Mouse (Mus musculus) neural tube, embryonic 14.5 days (tissue): ENCODE measurements around the gene Eml4. TPM values are rescaled to one million over a fixed set of nuclear protein-coding genes. Genes with fewer than 3 reads are reported as not detected.

Source experiments
- ATAC-seq: fragments of 200-750 bp; cut with Nextera tagmentation; 2 replicates; pipeline ENCODE4 v1.8.0; 2017; ENCODE audit warnings: low read depth, mild to moderate bottlenecking, moderate TSS enrichment, moderate library complexity
- H3K27ac ChIP-seq: fragments of 300-500 bp; sonication (generic); 2 replicates; pipeline ENCODE4 v1.5.1; 2014; ENCODE audit warnings: low read depth, mild to moderate bottlenecking, control low read depth, low read length, moderate library complexity, mixed read lengths
- H3K27me3 ChIP-seq: fragments of 300-500 bp; sonication (generic); 2 replicates; pipeline ENCODE4 v1.6.1; 2014; ENCODE audit warnings: low read length; ENCODE audit not compliant: control insufficient read depth, insufficient read depth
- H3K36me3 ChIP-seq: fragments of 300-500 bp; sonication (generic); 2 replicates; pipeline ENCODE4 v1.6.1; 2014; ENCODE audit warnings: low read length, mixed read lengths; ENCODE audit not compliant: control insufficient read depth, insufficient read depth
- H3K4me1 ChIP-seq: fragments of 300-500 bp; sonication (generic); 2 replicates; pipeline ENCODE4 v1.6.1; 2014; ENCODE audit warnings: low read length; ENCODE audit not compliant: control insufficient read depth, insufficient read depth
- H3K4me2 ChIP-seq: fragments of 300-500 bp; sonication (generic); 2 replicates; pipeline ENCODE4 v1.6.1; 2014; ENCODE audit warnings: mild to moderate bottlenecking, low read depth, low read length, control low read depth
- H3K4me3 ChIP-seq: fragments of 300-500 bp; sonication (generic); 2 replicates; pipeline ENCODE4 v1.5.1; 2014; ENCODE audit warnings: low read depth, low read length, control low read depth, mixed read lengths
- H3K9ac ChIP-seq: fragments of 300-500 bp; sonication (generic); replicated peaks from 2 replicates; pipeline ENCODE4 v1.6.1; 2014; ENCODE audit warnings: low read depth, mild to moderate bottlenecking, control low read depth, low read length, mixed read lengths
- H3K9me3 ChIP-seq: fragments of 300-500 bp; sonication (generic); 2 replicates; pipeline ENCODE4 v1.6.1; 2016; ENCODE audit warnings: low read length; ENCODE audit not compliant: control insufficient read depth
- WGBS: fragments of 180-500 bp; shearing (Covaris S2); extraction: QIAGEN DNeasy Blood & Tissue Kit; methylation state at CpG from one replicate; pipeline ENCODE4 v1.1.7; 2014; 5-methylcytosine and 5-hydroxymethylcytosine counted together
- polyA plus RNA-seq: library from polyadenylated mRNA; unstranded; fragments of >200 nt; fragmentation: Nextera tagmentation; extraction: Ambion mirVana; gene quantifications from 2 replicates; pipeline ENCODE4 v1.2.1, GENCODE M21; 2014

Eml4 gene
- polyA plus RNA-seq, 1 experiment from 2014 or later = 36.2 TPM

DNA sequence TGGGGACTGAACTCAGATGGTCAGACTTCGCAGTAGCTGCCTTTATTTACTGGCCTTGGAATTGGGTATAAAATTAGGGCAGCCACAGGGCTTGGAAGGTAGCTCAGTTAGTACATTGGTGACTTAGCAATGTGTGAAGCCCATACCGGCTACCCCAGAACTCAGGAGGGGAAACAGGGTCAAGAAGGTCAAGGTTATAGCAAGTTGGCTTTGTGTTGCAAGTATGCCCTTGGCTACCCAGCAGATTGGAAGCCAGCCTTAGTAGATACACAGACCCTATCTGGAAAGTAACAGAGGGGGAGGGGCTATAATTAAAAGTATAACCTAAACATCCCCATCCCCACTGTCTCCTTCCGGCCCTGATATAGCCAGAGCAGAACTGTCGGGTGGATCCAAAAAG, 171.2 kb downstream of the Eml4 start:
- WGBS = 89% methylated on average over 4 of the region's 4 CpGs
- H3K27me3 ChIP-seq = no peaks in the 10 kb centered on the region
- ATAC-seq = no peak
- H3K27ac ChIP-seq = no peak overlapping the region
- no peak overlapping the region for H3K9ac ChIP-seq
- peaks cover 9% of the 10 kb centered on the region; the same call in 1 of the 2 replicates for H3K4me1 ChIP-seq
- no peaks in the 10 kb centered on the region for H3K9me3 ChIP-seq
- H3K4me3 ChIP-seq = no peak overlapping the region
- no peak overlapping the region for H3K4me2 ChIP-seq
- no peaks in the 10 kb centered on the region for H3K36me3 ChIP-seq

DNA sequence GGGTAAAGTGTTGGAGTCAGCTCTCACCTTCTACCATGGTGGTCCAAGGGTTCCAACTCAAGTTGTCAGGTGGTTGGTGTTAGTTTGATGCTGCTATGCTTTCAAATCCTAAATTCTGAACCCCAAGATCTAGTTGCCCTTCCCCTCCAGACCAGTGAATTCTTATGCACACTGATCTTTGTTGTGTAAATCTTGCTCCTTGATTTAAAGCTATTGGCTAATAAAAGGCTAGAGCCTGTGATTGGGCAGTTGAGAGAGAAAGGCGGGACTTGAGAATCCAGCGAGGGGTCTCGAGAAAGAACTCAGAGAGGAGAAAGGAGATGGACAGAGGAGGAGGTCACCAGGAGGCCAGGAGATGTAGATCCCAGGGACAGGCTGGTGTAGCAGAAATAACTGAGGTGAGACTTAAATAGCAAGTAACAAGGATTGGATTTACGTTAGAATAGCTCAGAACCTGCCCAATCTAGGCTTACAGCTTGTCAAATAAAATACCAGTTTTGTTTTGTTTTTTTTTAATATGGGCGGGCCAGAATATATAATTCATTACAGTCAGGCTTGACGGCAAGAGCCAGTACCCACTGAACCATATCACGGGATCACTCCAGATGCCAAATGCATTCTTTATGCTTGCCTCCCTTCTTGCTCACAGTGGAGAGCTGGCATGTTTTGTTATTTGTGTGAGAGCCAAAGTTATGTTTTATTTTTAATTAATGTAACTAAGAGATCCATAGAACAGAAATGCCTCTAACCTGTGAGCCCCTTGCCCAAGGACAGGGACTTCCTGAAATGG, 172.1 kb downstream of the Eml4 start:
- 57% methylated on average over 7 of the region's 7 CpGs for WGBS
- no peak for ATAC-seq

DNA sequence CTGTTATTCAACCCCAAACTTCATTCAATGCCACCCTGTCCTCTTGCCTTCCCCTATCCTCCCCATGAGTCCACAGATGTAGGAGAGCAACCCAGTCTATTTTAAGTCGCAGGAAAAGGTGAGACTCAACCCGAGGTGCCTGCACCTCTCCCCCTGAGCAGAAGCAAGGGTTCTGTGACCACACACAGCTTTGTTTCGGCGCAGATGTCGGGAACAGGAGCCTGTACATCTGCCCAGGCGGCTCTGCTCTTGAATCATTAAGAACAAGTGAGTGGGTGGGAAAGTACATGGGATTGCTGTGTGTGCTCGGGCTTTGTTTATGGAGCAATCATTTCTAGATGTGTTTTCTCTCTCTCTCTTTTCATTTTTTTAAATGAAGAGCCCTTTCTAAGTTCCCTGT, 174.0 kb downstream of the Eml4 start:
- Histone ChIP-seq H3K4me3 (no peak overlapping the region), H3K9ac (no peak overlapping the region), H3K36me3 (no peaks in the 10 kb centered on the region), H3K4me1 (peaks cover 14% of the 10 kb centered on the region), H3K27ac (no peak overlapping the region), H3K4me2 (no peak overlapping the region), H3K9me3 (no peaks in the 10 kb centered on the region), H3K27me3 (no peaks in the 10 kb centered on the region)
- ATAC-seq = no peak
- 19% methylated on average over 7 of the region's 7 CpGs for WGBS

More for the DNA sequence above, 172.1 kb downstream of the Eml4 start:
- Histone ChIP-seq H3K9me3 (no peaks in the 10 kb centered on the region), H3K36me3 (no peaks in the 10 kb centered on the region), H3K9ac (no peak overlapping the region), H3K27ac (no peak overlapping the region), H3K4me3 (no peak overlapping the region), H3K27me3 (no peaks in the 10 kb centered on the region), H3K4me1 (peaks cover 10% of the 10 kb centered on the region), H3K4me2 (no peak overlapping the region)

DNA sequence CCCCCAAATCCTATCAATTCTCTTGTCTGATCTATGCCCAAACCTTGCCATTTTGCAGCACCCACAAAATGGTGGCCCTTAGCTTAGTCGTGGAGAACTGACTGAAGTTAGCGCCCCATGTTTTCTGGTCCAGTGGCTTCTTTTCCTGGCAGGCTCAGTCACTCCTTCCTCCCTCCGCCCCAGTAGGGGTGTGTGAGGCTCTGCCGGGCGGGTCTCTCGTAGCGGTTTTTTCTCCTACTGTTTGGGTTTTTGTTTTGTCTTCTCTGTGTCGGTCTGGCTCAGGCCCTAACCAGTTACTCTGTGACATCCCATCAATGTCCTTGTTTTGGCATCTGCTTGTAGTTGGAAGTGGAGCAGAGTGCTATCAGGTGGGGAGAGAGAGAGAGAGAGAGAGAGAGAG, 174.9 kb downstream of the Eml4 start:
- Histone ChIP-seq H3K9me3 (no peaks in the 10 kb centered on the region), H3K4me1 (peaks cover 14% of the 10 kb centered on the region), H3K36me3 (no peaks in the 10 kb centered on the region), H3K27me3 (no peaks in the 10 kb centered on the region), H3K27ac (no peak overlapping the region), H3K9ac (no peak overlapping the region), H3K4me2 (no peak overlapping the region), H3K4me3 (no peak overlapping the region)
- WGBS = 3% methylated on average over 8 of the region's 8 CpGs
- no peak for ATAC-seq

DNA sequence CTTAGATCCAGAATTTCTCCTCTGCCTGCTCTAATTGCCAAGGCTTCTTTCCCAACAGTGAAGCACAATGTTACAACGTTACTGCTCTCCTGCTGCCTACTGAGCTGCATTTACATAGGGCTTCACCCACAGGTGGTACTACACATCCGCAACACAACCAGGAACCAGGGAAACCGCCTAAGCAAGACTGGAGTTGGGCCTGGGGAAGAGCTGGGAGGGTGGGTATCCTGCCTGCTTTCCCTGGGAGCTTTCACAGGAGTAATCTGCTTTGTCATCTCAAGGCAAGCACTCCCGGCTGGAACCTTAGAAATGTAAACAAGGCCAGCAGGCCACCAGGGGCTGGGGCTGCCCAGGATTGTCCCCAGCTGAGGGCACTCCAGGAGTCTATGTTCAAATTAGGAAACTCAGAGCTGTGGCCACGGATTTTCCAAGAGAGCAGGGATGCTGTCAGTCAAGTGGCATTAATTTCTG, 175.4 kb downstream of the Eml4 start:
- Histone ChIP-seq H3K4me2 (no peak overlapping the region), H3K36me3 (no peaks in the 10 kb centered on the region), H3K9ac (0 out of 2 replicates have a peak overlapping the region, but pooled peaks have one; percentile 11), H3K4me3 (no peak overlapping the region), H3K27ac (0 out of 2 replicates have a peak overlapping the region, but pooled peaks have one; percentile 39), H3K4me1 (peaks cover 14% of the 10 kb centered on the region), H3K9me3 (no peaks in the 10 kb centered on the region), H3K27me3 (no peaks in the 10 kb centered on the region)
- WGBS = 5% methylated on average over 5 of the region's 5 CpGs
- peak; percentile 28; the same call in 1 of the 2 replicates for ATAC-seq

DNA sequence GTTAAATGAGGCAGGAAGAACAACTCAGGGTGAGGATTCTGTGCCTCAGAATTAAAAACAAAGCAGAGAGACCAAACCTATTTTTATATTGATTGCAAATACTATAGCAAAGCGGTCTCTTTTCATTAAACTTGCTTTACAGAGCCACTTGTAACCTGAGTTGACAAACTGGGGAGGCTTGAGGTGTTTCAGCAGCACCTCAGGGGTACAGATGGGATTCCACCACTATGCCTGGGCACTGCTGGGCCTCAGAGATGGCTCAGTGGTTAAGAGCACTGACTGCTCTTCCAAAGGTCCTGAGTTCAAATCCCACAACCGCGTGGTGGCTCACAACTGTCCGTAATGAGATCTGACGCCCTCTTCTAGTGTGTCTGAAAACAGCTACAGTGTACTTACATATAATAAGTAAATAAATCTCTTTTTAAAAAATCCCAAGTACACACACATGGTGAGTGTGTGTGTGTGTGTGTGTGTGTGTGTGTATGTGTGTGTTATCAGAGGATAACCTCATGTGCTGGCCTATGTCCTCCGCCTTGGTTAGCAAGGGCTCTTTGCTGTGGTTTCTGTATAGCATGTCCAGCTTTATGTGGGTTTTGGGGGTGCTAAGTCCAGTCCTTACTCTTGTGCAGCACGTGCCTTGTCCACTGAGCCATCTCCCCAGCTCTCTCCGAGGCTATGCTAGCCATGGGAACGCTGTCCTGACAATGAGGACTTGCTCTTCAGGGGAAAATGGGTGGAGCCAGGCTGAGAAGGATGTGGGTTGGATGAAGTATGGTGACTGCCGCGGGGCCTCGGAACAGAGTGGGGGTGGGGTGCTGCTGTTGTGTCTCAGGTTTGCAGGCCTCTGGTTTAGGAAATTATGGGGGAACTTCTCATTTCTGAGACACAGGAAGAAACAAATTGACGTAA, 176.1 kb downstream of the Eml4 start:
- no peak overlapping the region for H3K27ac ChIP-seq
- 22% methylated on average over 13 of the region's 13 CpGs for WGBS
- ATAC-seq = peak; percentile 74
- H3K4me1 ChIP-seq = peaks cover 14% of the 10 kb centered on the region
- no peaks in the 10 kb centered on the region for H3K36me3 ChIP-seq
- H3K9ac ChIP-seq = no peak overlapping the region
- H3K4me2 ChIP-seq = peak overlapping the region; percentile 29; the same call in 1 of the 2 replicates
- no peaks in the 10 kb centered on the region for H3K9me3 ChIP-seq
- no peak overlapping the region for H3K4me3 ChIP-seq
- no peaks in the 10 kb centered on the region for H3K27me3 ChIP-seq

DNA sequence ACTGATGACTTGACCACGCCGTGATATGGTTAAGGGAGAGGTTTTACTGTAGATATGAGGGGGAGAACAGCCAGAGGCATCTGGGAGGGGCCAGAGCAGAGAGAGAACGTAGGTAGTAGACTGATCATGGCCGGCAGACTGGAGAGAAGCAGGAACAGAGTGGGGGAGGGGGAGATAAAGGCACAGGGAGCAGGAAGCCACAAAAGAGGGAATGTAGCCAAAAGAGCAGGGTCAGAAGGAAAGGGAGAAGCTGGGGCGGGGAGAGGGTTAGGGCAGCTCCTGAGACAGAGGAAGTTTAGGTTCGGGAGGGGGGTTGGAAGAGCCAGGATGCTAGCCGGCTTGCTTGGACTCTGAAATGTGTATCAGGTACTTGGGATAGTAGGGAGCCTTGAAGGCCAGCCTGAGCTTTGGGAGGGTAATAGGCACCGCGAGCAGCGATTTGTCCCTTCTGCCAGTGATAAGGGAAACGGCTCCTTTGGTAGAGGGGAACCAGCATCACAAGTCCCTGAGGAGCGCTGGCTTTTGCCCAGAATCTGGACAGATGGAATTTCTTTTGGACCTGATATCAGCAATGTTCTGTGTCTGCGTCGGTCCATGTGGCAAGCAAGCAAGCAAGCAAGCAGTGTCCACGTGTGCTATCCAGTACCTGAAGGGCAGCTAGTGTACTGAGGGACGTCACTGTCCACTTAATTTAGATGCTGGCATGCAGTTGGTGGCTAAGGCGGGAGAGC, 177.1 kb downstream of the Eml4 start:
- Histone ChIP-seq H3K4me2 (peak overlapping the region; percentile 29; the same call in 1 of the 2 replicates), H3K4me3 (no peak overlapping the region), H3K36me3 (no peaks in the 10 kb centered on the region), H3K4me1 (peaks cover 14% of the 10 kb centered on the region), H3K9me3 (no peaks in the 10 kb centered on the region), H3K27ac (no peak overlapping the region), H3K9ac (0 out of 2 replicates have a peak overlapping the region, but pooled peaks have one; percentile 3), H3K27me3 (no peaks in the 10 kb centered on the region)
- 19% methylated on average over 17 of the region's 17 CpGs for WGBS
- peak; percentile 58; the same call in 1 of the 2 replicates for ATAC-seq
